Mouse (Mus musculus): ENCODE results near the gene Dicer1.
A peak's percentile ranks its signal among the peaks of the same experiment; 100 is the strongest.
"Not testable (repeated sequence)": the region's sequence is repeated elsewhere in the genome, so short reads cannot be mapped to it uniquely, and the experiment has no call there.

The Dicer1 gene

DNA sequence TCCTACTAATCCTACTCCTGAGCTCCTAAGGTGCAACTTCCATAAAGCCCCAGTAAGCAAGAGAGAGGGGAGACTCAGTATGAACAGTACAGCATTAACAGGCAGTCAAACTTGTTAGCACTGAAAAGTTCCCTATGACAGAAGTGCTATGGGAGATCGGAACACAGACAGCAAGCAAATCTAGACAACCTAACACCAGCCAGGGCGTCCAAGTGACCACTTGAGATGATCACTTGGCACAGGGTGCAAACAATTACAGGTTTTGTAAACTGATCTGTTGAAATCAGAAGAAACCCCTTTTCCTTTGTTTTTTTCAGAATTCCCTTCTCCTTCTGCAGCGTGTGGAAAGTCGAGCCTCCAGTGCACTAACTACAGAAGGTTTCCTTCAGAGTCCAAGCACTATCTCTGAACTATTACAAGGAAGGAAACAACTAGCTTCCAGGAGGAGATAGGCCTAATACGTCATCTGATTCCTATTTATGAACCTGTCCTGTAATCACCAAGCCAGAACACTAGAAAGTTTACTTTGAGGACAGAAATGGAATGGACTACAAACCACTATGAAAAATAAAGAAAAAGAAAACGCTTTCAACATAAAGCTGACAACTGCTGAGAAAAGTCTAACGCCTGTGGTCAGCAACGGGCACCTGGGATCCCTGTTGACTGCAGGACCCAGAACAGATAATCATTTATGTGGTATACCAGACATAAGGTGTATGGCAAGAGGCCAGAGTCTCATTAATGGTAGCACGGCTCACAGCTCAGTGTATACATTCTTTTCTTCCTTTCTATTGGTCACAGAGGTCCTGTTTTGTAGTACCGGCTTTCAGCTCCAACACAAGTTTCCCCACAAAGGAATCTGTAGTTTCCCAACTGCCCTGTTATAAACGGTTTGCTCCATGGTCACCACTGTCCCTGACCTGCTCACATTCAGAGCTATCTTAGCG is 10.6 kb downstream of the Dicer1 start:
- no peak for DNase-seq (ENCODE audit: low spot score)

DNA sequence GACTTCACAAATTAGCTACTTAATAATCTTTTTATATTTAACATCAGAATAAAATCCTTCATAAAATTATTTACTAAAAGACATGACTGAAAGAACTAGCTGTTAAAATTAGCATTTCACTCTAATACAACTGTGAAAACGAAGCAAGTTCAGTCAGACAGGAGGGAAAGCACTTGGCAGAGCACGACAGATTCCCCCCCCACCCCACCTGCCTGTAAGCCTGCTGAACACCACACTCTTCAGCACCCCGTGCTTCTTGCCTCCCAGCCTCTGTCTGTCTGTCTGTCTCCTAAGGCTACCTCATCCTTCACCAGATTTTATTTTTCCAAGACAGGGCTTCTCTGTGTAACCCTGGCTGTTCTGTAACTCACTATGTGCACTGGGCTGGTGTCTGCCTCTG is 12.8 kb downstream of the Dicer1 start:
- DNase-seq (ENCODE audit: low spot score) = no peak

DNA sequence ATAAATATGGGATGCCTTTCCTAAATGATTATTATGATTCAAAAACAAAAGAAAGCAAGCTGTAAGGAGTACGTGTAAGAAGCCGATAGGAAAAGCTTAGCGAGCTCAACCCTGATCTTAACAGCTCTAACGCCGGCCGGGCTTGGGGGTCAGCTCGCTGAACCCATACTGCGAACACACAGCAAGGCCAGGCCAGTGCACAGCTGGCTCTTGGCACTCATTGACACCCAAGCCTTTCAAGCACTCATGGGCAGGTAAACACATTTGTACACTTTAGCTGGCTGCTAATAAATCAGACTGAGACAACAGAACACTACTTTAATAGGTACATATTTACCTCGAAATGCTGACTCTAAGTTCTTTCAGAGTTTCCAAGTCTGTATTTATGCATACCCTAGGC is 13.3 kb downstream of the Dicer1 start:
- DNase-seq (ENCODE audit: low spot score) = no peak

DNA sequence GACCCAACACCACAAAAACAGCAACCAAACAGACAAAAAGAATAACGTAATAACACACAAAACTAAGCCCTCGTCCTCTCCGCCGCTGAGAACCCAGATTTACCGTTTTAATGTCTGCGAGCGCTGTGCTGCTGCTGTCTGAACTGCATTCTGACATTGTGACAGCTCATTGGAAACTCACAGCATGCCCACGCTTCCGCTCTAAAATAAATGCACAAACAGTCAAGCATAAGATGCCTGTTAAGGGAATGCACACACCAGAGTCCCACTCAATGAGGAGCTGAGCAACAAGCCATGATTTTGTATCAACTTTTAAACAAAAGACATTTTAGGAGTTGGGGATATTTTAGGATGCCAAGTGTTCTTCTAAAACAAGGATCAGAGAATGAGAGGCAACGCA is 14.1 kb downstream of the Dicer1 start:
- no peak for DNase-seq (ENCODE audit: low spot score)

DNA sequence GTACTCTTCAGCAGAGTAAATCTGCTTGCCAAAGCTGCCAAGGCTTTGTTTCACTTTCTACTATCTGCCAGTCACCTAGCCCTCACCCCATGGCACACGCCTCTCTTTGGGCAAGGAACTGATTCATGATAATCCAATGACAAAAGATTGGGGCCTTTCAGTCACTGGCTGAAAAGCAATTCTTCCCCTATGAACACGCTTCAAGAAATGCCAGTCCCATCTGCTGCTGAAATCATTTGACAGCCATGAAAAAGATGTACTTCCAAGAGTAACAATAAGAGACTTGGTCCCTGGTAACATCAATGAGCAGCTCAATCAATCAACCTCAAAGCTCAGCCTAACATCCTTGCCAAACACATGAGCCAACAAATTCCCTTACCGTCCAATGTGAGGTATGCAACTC is 15.8 kb downstream of the Dicer1 start:
- no peak for DNase-seq (ENCODE audit: low spot score)

DNA sequence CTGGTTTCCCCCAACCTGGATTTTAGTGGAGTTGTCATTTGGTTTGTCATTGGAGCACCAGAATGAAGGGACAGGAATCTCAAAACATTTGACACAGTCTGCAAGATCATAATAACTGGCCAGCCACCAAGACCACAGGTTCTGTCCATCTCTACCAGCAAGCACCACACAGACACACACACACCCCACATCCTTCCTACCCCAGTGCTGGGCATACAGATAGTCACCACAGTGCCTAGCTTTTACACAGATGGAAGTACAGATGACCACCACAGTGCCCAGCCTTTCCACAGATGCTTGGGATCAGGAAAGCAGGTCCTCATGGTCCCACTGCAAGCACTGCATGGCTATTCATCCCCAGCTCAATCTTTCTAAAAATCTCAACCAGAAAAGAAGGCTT is 18.6 kb downstream of the Dicer1 start:
- DNase-seq (ENCODE audit: low spot score) = no peak

DNA sequence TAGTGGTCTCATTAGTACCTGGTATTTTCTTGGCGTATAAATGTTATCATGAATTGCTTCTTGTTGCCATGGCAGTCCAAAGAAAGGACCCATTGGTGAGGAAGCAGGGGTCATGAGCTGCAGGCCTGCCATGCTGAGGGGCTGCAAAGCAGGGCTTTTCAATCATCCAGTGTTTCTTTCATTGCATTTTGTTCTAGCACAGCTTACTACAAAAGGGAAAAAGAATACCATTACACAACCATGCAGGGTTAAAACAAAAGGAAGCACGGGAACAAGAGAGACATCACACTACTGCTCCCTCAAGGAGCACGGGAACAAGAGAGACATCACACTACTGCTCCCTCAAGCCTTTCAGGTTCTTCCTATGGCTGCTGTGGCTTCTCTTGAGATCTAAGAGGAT is 20.0 kb downstream of the Dicer1 start:
- DNase-seq (ENCODE audit: low spot score) = no peak

GRCm38 (mm10) chr12:104726436-104726835 is 25.3 kb downstream of the Dicer1 start:
- not testable (repeated sequence) for DNase-seq (ENCODE audit: low spot score)

DNA sequence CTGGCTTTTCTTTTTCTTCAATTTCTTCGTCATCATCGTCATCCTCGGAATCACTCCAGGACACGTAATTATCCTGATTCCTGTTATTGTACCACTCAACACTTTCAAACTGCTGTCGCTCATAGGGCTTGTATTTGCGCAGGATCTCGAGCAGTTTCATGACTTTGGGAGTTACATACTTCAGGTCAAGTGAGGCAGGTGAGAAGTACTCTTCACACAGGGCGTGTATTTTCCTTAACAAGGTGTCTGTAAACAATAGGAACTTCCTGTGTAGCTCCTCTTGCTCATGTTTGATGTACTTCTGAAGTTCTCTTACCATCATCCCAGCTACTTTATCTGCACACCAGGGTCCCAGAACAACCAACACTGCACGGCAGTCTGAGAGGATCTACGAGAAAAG is 29.7 kb downstream of the Dicer1 start:
- DNase-seq (ENCODE audit: low spot score) = no peak

DNA sequence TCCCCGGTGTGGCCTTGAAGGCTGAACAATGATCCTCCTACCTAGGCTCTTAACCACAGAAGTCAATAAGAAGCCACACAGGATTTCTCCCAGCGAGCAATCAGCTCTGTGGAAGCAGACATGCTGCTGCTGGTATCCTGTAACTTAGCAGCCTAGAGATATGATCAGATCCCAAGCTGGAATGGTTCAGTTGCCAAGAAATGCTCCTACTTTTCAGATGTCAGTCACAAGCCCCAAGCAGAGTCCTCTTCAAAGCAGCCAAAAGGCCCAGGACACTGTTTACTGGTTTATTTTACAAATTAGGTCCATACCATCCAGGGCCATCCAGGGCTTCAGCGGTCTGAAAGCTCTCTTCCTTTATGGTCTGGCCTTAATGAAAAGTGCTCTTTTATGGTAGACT is 30.7 kb downstream of the Dicer1 start:
- no peak for DNase-seq (ENCODE audit: low spot score)

DNA sequence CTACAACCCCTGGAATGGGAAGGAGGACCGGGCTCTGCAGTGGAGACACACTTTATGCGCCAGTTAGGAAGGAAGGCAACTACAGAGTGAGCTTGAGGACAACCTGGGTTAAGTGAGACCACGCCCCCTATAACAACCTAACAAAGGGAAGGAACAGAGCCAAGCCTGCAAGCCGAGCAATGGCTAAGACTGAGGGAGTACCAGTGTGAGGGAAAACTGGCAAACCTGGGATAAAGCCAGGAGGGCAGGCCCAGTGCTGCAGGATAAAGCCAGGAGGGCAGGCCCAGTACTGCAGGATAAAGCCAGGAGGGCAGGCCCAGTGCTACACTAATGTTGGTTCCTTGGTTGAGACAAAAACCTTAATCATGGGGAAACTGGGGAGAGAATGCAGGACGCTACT is 32.8 kb downstream of the Dicer1 start:
- DNase-seq (ENCODE audit: low spot score) = no peak

DNA sequence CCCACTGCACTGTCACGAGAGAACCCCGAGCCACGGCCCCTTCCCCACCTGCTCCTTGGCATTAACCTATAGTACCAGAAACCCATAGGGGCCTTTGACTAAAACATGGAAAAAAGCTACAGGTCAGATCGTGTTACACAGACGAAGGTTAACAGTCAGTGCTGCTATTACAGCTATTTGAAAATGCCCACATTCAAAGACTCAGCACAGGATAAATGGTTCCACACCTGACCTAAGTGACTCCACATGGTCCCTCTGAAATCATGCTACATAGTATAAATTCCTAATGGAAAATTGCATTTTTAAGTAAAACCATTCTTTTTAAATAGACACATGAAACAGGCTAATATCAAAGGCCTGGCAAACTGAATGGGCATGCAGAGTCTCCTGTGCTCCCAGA is 35.3 kb downstream of the Dicer1 start:
- DNase-seq (ENCODE audit: low spot score) = no peak

DNA sequence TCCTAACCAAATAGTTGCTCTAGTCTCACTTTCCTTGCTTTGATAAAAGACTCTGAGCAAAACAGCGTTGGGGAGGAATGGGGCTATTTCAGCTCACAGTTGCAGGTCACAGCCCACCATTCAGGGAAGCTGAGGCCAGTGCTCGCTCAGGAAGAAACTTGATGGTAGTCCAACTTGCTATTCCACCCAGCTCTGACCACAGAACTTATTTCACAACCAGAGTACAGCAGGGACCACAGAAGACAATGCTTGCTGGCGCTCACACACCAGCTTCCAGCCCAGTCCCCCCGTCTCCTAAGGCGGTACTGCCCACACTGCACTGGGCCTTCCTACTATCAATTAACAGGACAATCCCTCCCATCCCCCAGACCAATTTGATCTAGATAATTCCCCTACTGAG is 36.3 kb downstream of the Dicer1 start:
- no peak for DNase-seq (ENCODE audit: low spot score)

- no peak for DNase-seq (ENCODE audit: low spot score)
These were observed 51.5 kb downstream of the Dicer1 start for GRCm38 (mm10) chr12:104700266-104700665.

DNA sequence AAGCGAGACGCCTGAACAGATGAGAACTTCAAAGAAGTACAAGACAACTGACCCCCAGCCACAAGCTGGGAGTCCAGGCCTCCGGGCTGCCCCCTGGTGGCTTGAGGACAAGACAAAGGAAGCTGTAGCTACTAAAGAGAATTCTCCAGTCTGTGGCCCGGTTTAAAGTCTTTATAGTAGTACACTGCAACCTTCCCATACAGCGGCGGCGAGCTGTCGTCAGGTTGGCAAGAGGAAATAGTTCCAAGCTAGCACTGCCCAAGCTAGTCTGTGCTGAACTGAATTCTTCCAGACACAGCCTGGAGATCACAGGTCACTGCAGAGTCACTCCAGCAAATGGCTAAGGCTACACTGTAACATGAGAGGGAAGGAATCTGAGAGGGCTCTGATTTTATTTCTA is 52.0 kb downstream of the Dicer1 start:
- DNase-seq (ENCODE audit: low spot score) = peak; percentile 44

- DNase-seq (ENCODE audit: low spot score) = no peak
These were observed 56.2 kb downstream of the Dicer1 start for GRCm38 (mm10) chr12:104695514-104695913.

- no peak for DNase-seq (ENCODE audit: low spot score)
These were observed 58.9 kb downstream of the Dicer1 start for GRCm38 (mm10) chr12:104692864-104693263.

DNA sequence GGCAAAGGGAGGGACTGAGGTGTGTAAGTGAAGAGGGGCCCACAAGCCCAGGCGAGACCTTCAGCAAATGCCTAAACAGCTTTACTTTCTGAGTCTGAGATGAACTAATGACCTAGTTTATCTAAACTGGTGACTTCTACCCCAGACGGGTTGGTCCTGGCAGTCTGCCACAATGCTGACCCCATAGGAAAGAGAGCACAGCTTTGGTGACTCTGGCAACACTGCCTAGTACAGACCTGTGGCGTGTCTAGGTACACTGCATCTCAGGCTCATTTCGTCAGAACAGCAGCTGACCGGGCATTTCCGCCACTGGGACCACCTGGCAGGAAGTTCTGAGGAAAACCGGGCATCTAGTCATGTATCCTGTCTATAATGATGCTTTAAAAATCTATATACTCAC is 61.3 kb downstream of the Dicer1 start:
- no peak for DNase-seq (ENCODE audit: low spot score)

DNA sequence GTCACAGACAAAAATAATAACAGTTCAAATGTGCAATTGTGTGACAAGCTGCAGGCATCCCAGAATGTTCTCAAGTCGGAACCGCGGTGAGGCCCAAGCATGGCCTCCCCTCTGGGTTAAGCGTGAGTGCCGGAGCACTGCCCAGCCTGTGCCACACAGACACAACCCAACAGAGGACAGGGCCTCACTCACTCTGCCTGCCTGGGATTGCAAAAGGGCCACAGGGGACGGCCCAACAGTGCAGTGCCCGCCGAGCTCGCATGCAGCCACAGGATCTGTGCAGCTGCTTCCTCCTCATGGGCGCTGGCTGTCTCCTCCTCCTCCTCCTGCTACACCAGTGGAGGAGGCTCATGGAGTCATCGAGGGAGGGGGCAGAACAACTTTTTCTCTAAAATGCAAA is 62.9 kb downstream of the Dicer1 start:
- no peak for DNase-seq (ENCODE audit: low spot score)

DNA sequence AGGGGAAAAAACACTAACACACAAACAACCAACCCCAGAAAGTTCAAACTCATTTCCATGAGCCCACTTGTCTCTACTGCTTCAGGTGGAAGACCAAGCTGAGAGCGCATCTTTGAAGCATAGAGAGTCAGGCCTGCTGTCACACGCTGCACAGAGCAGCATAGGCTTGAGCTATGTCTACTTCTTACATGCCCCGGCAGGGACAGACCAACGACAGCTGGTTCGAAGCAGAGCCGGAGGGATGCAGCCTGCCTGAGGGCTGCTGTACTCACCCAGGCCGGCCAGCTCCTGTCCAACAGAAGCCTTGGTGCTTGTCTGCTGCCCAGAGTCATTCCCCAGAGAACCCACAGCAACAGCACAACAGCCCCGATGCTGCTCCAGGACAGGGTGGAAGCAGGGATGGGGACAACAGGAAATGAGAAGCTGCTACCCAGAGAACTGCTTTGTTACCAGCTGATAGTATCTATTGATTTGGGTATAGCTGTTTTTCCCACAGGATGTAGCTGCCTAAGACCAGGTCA is 67.3 kb downstream of the Dicer1 start:
- DNase-seq (ENCODE audit: low spot score) = no peak

DNA sequence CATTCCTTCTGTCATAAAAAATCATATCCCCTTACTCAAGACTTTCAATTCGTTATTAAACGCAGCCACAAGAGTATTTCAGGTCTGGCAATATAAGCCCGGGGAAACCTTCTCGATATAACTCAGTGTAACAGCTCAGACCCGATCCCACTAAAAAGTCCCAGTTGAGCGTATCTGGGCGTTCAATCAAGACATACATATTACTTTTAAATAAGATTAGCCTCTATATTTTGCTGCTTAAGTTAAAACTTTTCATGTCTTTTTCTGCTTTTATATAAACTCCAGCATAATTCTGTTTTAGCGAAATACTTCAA is 72.0 kb downstream of the Dicer1 start:
- DNase-seq (ENCODE audit: low spot score) = no peak

- no peak for DNase-seq (ENCODE audit: low spot score)
These were observed 72.5 kb downstream of the Dicer1 start for GRCm38 (mm10) chr12:104679121-104679818.

GRCm38 (mm10) chr12:104678462-104678861 is 73.3 kb downstream of the Dicer1 start:
- no peak for DNase-seq (ENCODE audit: low spot score)

Measured in urinary bladder, postnatal 25 days (tissue).